Mouse (Mus musculus) stomach, embryonic 15.5 days (tissue): Measurements from ENCODE around the gene Hist1h1d. TPM values are rescaled to one million over a fixed set of nuclear protein-coding genes. Genes with fewer than 3 reads are reported as not detected.
"Not testable (repeated sequence)": the region's sequence is repeated elsewhere in the genome, so short reads cannot be mapped to it uniquely, and the experiment has no call there.

Source experiments
- ATAC-seq: fragments of 200-750 bp; cut with Nextera tagmentation; 2 replicates; pipeline ENCODE4 v1.8.0; 2017; ENCODE audit warnings: low read depth, moderate number of reproducible peaks, moderate TSS enrichment; ENCODE audit not compliant: insufficient read depth, low FRiP score
- H3K27ac ChIP-seq: fragments of 300-500 bp; sonication (generic); 2 replicates; pipeline ENCODE4 v1.5.1; 2015; ENCODE audit warnings: mild to moderate bottlenecking, inconsistent platforms
- H3K27me3 ChIP-seq: fragments of 300-500 bp; sonication (generic); replicated peaks from 2 replicates; pipeline ENCODE4 v1.6.1; 2015; ENCODE audit warnings: inconsistent platforms
- H3K36me3 ChIP-seq: fragments of 300-500 bp; sonication (generic); 2 replicates; pipeline ENCODE4 v1.6.1; 2015; ENCODE audit warnings: inconsistent platforms
- H3K4me1 ChIP-seq: fragments of 300-500 bp; sonication (generic); 2 replicates; pipeline ENCODE4 v1.6.1; 2015; ENCODE audit warnings: inconsistent platforms
- H3K4me2 ChIP-seq: fragments of 300-500 bp; sonication (generic); 2 replicates; pipeline ENCODE4 v1.6.1; 2015; ENCODE audit warnings: mild to moderate bottlenecking, inconsistent platforms
- H3K4me3 ChIP-seq: fragments of 300-500 bp; sonication (generic); replicated peaks from 2 replicates; pipeline ENCODE4 v1.5.1; 2015; ENCODE audit warnings: inconsistent platforms
- H3K9ac ChIP-seq: fragments of 300-500 bp; sonication (generic); 2 replicates; pipeline ENCODE4 v1.6.1; 2015; ENCODE audit warnings: inconsistent platforms
- H3K9me3 ChIP-seq: fragments of 300-500 bp; sonication (generic); 2 replicates; pipeline ENCODE4 v1.6.1; 2016; ENCODE audit warnings: inconsistent platforms
- WGBS: fragments of 180-500 bp; shearing (Covaris S2); methylation state at CpG from one replicate; pipeline ENCODE4 v1.1.7; 2015; 5-methylcytosine and 5-hydroxymethylcytosine counted together
- polyA plus RNA-seq: library from polyadenylated mRNA; unstranded; fragments of >200 nt; fragmentation: Nextera tagmentation; extraction: Ambion mirVana; gene quantifications from 2 replicates; pipeline ENCODE4 v1.2.1, GENCODE M21; 2015

The Hist1h1d gene
- polyA plus RNA-seq, 1 experiment from 2014 or later, result 0.98 TPM

- peak overlapping the region; percentile 48 for H3K4me3 ChIP-seq
- H3K9ac ChIP-seq, result no peak overlapping the region
- H3K4me1 ChIP-seq, result peaks cover 12% of the 10 kb centered on the region
- H3K36me3 ChIP-seq, result no peaks in the 10 kb centered on the region
- peak overlapping the region; percentile 42 for H3K4me2 ChIP-seq
- H3K27me3 ChIP-seq, result no peaks in the 10 kb centered on the region
- H3K27ac ChIP-seq, result peak overlapping the region; percentile 93
- WGBS, result 44% methylated on average over 8 of the region's 8 CpGs
- no peak for ATAC-seq
- H3K9me3 ChIP-seq, result no peaks in the 10 kb centered on the region
These were observed 839 bp upstream of the Hist1h1d start for GRCm38 (mm10) chr13:23551931-23552914.

DNA sequence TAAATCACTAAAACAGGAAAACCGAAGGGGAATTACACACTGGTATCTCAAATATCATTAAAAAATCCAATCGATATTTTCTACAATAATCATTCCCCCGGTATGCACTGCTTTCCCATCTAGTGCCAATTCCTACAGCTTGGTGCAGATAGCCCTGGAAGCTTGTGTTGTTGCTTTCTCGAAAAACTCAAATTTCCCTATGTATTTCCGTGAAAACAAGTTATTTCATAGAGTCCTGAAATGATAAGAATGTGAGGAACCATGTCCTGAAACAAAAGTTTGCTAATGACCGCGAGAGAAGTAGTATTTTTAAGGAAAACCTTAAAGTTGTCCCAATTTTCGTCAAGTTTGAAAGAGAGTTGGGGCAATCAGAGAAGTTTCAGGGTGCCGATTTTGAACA, 1.3 kb downstream of the Hist1h1d start:
- Histone ChIP-seq H3K9me3 (no peaks in the 10 kb centered on the region), H3K9ac (no peak overlapping the region), H3K27ac (peak overlapping the region; percentile 98), H3K27me3 (no peaks in the 10 kb centered on the region), H3K4me2 (peak overlapping the region; percentile 89), H3K4me3 (peak overlapping the region; percentile 56), H3K4me1 (peaks cover 12% of the 10 kb centered on the region), H3K36me3 (no peaks in the 10 kb centered on the region)
- 15% methylated on average over 9 of the region's 9 CpGs for WGBS
- no peak for ATAC-seq

GRCm38 (mm10) chr13:23554925-23555838, 2.1 kb downstream of the Hist1h1d start:
- Histone ChIP-seq H3K9ac (peak overlapping the region; percentile 76), H3K4me1 (peaks cover 12% of the 10 kb centered on the region), H3K4me3 (peak overlapping the region; percentile 56), H3K9me3 (no peaks in the 10 kb centered on the region), H3K36me3 (no peaks in the 10 kb centered on the region), H3K4me2 (peak overlapping the region; percentile 89), H3K27ac (peak overlapping the region; percentile 98), H3K27me3 (no peaks in the 10 kb centered on the region)
- peak; percentile 84 for ATAC-seq
- under 1% methylated on average over 54 of the region's 54 CpGs for WGBS

- ATAC-seq, result peak; percentile 76
- Histone ChIP-seq H3K4me2 (peak overlapping the region; percentile 89), H3K9me3 (no peaks in the 10 kb centered on the region), H3K27ac (peak overlapping the region; percentile 98), H3K27me3 (no peaks in the 10 kb centered on the region), H3K36me3 (no peaks in the 10 kb centered on the region), H3K4me1 (peaks cover 7% of the 10 kb centered on the region), H3K9ac (peak overlapping the region; percentile 76; the same call in 1 of the 2 replicates), H3K4me3 (peak overlapping the region; percentile 56)
- WGBS, result under 1% methylated on average over 18 of the region's 18 CpGs
These were observed 2.9 kb downstream of the Hist1h1d start for GRCm38 (mm10) chr13:23555839-23556416.

DNA sequence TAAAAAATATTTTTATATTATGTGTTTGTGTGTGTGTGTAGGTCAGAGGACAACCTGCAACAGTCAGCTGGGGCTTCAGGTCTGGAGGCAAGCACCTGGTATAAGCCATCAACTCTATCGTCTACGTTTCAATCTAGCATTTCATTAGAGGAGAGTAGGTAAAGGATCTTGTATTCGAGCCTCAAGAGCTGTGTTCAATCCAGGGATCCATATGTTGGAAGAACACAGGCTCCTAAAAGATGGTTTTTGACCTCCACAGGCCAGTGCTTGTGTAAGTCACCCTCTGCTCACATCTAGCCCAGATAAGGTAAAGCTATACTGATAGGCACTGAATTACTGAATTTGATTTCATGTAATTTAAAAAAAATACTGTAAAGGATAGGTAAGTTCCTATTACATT, 3.8 kb downstream of the Hist1h1d start:
- 0 out of 2 replicates have a peak overlapping the region, but pooled peaks have one; percentile 4 for H3K4me3 ChIP-seq
- no peaks in the 10 kb centered on the region for H3K36me3 ChIP-seq
- H3K9me3 ChIP-seq, result no peaks in the 10 kb centered on the region
- ATAC-seq, result no peak
- 60% methylated on average over 3 of the region's 3 CpGs for WGBS
- peaks cover 7% of the 10 kb centered on the region; the same call in 1 of the 2 replicates for H3K4me1 ChIP-seq
- peak overlapping the region; percentile 27 for H3K4me2 ChIP-seq
- H3K9ac ChIP-seq, result no peak overlapping the region
- peak overlapping the region; percentile 63; the same call in 1 of the 2 replicates for H3K27ac ChIP-seq
- no peaks in the 10 kb centered on the region for H3K27me3 ChIP-seq

DNA sequence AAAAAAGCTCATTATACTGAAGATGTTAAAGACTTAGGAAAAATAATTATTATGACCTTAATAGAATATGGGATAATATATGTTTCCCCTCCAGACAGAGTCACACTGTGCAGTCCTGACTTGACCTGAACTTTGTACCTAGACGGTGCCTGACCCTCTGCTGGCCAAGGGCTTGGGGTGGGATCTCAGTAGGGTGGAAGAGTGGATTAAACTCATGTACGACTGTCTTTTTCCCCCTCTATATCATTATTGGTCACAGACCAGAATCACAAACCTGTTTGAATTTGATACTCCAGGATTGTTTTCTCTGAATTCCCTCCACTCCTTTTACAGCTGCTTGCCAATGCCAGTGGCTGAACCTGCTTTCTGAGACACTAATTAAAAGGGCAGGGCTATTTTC, 7.6 kb downstream of the Hist1h1d start:
- H3K36me3 ChIP-seq, H3K4me3 ChIP-seq, H3K9ac ChIP-seq, H3K9me3 ChIP-seq, ATAC-seq, H3K27me3 ChIP-seq, H3K4me2 ChIP-seq, H3K4me1 ChIP-seq: not testable (repeated sequence)
- 15% methylated on average over 2 of the region's 2 CpGs for WGBS
- peak overlapping the region; percentile 61; the same call in 1 of the 2 replicates for H3K27ac ChIP-seq

DNA sequence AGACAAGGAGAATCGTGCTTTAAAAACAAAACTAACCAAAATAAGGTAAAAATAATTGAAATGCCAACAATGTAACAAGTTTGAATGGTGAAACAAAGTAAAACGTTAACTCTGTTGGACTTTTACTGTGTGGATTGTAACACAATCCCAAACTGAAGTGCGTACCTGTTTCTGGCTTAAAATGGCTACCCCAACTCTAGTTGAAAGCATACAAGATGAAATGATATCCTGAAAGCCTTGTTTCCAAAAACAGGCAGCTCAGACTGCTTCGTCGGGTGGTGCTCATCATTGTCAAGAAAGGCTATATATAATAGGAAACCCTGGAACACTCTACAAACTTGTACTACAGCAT, 8.4 kb downstream of the Hist1h1d start:
- 0% methylated on average over 2 of the region's 5 CpGs for WGBS
- peak overlapping the region; percentile 98 for H3K27ac ChIP-seq
- not testable (repeated sequence) for H3K9ac ChIP-seq

DNA sequence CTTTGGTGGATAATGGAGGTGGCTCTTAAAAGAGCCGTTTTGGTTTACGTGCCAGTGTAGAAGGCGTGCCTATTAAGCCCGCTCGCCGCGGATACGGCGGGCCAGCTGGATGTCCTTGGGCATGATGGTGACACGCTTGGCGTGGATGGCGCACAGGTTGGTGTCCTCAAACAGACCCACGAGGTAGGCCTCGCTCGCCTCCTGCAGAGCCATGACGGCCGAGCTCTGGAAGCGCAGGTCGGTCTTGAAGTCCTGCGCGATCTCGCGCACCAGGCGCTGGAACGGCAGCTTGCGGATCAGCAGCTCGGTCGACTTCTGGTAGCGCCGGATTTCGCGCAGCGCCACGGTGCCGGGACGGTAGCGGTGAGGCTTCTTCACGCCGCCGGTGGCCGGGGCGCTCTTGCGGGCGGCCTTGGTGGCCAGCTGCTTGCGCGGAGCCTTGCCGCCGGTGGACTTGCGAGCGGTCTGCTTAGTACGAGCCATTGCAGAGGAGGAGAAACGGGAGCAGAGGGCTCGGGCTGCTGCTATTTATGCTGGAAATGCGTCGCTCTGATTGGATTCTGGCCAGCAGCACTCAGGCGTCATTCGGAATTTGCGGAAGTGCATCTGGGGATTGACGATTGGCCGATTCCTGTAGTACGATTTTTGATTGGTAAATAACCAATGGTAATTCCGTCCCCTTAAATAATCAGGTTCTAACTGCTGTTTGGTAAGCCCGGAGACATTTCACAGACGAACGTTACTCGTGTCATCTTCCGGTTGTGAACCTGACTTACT, 9.0 kb downstream of the Hist1h1d start, which contains the start of gene Hist1h3e:
TSS of gene Hist1h3e (minus strand) at position 487 of the 777 bp plus-strand sequence.
- H3K36me3 ChIP-seq, H3K9me3 ChIP-seq, H3K4me1 ChIP-seq, H3K27me3 ChIP-seq: not testable (repeated sequence)
- peak within 1 kb of the TSS; percentile 45 for H3K4me3 ChIP-seq
- H3K4me2 ChIP-seq, result peak within 1 kb of the TSS; percentile 70
- peak within 1 kb of the TSS; percentile 98 for H3K27ac ChIP-seq
- WGBS, result under 1% methylated on average over 62 of the region's 67 CpGs
- 0 out of 2 replicates have a peak within 1 kb of the TSS, but pooled peaks have one; percentile 5 for H3K9ac ChIP-seq
- ATAC-seq, result peak; percentile 92

More for the DNA sequence above, 8.4 kb downstream of the Hist1h1d start:
- not testable (repeated sequence) for ATAC-seq, H3K9me3 ChIP-seq, H3K4me1 ChIP-seq, H3K36me3 ChIP-seq, H3K27me3 ChIP-seq
- Histone ChIP-seq H3K4me2 (peak overlapping the region; percentile 70), H3K4me3 (peak overlapping the region; percentile 45)

DNA sequence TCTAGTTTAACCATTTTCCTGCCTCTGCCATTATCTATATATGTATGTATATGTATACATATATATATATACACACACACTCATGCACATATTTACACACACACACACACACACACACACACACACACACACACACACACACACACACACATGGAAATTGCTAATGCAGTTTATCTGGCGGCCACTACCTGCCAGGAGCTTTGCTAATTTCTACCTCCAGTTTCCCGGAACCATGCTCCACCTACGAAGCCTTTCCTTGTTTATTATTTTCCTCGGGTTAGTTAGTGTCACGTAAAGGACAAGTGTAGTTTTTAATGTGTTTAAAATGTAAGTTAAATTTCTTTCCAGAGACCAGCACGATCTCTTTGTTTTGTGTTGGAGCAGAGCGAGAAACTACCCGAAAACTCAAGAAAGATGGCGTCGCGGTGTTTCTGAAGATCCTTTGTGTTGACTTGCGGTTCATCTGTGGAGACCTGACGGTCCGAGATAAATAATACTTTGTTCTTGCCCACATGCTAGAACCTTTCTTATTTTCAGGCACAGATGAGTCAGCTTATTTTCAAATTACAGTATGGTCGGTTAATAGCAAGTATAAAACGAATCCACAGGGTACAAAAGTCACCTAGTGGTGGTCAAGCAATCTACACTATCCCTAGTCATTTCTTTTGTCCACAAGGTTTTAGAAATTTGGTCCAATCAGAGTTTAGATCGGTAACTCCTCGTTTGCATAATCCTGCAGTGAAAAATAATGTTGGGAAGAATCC, 9.8 kb downstream of the Hist1h1d start:
- 0 out of 2 replicates have a peak overlapping the region, but pooled peaks have one; percentile 5 for H3K9ac ChIP-seq
- peak overlapping the region; percentile 98 for H3K27ac ChIP-seq
- WGBS, result 2% methylated on average over 18 of the region's 18 CpGs
- H3K27me3 ChIP-seq, result no peaks in the 10 kb centered on the region
- H3K4me2 ChIP-seq, result peak overlapping the region; percentile 70
- H3K36me3 ChIP-seq, result no peaks in the 10 kb centered on the region
- peak overlapping the region; percentile 45 for H3K4me3 ChIP-seq
- no peaks in the 10 kb centered on the region for H3K4me1 ChIP-seq
- peak; percentile 47; the same call in 1 of the 2 replicates for ATAC-seq
- H3K9me3 ChIP-seq, result no peaks in the 10 kb centered on the region

GRCm38 (mm10) chr13:23564482-23564881, 11.4 kb downstream of the Hist1h1d start:
- ATAC-seq, result no peak
- H3K4me1 ChIP-seq, result no peaks in the 10 kb centered on the region

More at GRCm38 (mm10) chr13:23564482-23564881, 11.4 kb downstream of the Hist1h1d start:
- Histone ChIP-seq H3K4me2 (no peak overlapping the region), H3K9ac (no peak overlapping the region), H3K27me3 (no peaks in the 10 kb centered on the region), H3K9me3 (no peaks in the 10 kb centered on the region), H3K27ac (no peak overlapping the region), H3K4me3 (no peak overlapping the region), H3K36me3 (no peaks in the 10 kb centered on the region)
- WGBS, result 84% methylated on average over 2 of the region's 2 CpGs
